Mouse (Mus musculus) c-Kit-positive CD71-positive TER-119-negative erythroid progenitor cells, embryonic 14.5 days (primary cell): ENCODE measurements around the gene Mafb.

Source experiments
- DNase-seq: peaks from one replicate; pipeline ENCODE4 v3.0.0-alpha.2; 2013; ENCODE audit warnings: low read depth

Gene Mafb

DNA sequence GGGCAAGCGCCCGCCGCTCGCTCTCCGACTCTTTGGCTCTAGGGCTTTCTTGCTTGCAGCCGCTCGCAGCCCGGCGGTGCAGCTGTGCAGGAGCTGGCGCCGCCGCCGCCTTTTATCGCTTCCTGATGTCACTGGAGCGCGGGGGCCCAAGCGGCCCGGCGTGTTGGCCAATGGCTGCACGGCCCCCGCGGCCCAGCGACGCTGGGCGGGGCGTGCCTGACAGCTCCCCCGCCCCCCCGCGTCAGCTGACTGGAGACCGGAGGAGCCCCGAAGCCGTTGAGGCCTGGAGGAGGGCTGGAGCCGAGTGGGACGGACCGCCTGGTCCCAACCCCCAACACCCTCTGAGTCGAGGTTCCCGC is at the start of gene Mafb:
TSS of gene Mafb (minus strand) at position 86 of the 359 bp plus-strand sequence.
- peak; percentile 25 for DNase-seq

DNA sequence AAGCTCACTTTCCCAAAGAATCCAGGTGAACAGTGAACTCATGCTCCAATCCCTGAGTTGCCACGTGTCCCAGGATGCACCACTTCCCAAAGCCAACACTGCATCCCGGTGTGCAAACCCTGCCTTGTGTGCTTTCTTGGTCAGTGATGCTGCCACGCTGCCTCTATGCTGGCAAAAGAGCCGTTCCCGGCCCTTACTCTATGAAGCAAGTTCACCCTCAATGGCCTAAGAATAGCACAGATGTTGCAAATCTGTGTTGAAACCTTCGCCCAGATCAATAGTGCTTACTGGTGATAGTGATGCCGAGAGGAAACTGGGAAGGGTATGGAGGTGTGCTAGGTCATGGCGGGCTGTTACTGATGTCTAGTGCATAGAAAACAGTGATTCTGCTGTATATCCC is 48.3 kb upstream of the Mafb start:
- DNase-seq, result no peak

DNA sequence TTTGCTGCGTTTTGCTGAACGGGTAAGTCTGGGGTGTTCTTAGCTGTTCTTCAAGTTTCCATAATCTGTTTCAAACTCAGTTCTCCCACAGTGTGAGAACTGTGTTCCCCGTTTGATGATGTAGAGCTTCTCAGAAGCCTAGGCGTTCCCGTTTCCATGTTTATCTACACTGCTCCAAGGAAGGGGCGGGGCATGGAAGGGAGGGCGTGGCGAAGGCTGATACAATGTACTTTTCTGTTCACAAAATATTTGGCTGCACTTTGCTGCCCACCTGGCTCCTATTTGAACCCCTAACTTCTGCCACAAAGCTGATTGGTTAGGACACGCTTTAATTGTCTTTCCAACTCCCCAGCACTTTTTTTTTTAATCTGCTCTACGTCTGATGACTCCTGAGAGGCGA is 47.9 kb upstream of the Mafb start:
- no peak for DNase-seq

DNA sequence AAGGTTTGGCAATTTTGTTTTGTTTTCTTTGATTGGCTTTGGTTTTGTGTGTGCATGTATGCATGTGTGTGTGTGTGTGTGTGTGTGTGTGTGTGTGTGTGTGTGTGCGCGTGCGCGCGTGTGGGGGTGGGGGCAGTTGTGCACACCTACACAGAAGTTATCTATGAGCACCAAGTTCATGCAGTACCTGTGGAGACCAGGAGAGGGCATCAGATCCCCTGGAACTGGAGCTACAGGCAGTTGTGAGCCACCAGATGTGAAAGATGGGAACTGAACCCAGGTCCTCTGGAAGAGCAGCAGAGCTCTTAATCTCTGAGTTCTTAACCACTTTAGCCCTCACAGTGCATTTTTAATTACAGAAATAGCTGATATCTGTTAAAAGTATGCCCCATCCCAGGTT is 47.1 kb upstream of the Mafb start:
- peak; percentile 3 for DNase-seq

DNA sequence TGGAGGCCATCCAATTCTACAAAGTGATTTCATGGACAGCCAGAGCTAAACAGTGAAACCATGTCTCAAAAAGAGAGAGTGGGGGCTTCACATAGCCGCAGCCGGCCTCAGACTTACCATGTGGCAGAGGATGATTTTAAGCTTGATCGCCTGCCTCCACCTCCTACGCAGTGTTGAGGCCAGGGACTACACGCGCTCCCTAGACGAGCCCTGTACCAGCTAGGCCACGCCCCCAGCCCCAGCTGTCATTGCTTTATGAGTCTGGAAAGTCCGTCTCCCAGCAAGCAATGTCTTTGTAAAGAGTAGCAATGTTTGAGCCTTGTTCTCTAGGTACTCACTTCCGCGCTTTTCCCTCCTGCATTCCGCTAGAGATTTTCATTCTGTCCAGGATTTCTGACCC is 46.2 kb upstream of the Mafb start:
- no peak for DNase-seq

DNA sequence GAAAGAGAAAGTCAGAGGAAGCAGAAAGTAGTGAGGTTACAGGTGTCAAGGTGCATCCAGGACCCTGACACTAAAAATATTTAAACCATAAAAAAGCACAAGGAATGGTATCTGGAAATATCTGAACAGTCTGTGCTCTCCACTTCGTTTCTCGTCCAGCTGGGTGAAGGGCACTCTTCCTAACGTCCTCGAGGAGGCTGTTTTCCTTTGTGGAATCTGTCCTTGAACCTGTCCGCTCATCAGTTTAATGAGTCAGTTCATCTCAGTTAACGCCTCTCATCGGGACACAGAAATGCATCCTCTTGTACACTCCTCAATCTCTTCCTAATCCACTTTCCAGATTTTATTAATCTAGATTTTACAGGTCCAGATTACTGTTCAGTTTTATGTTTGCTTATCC is 44.6 kb upstream of the Mafb start:
- DNase-seq, result no peak

DNA sequence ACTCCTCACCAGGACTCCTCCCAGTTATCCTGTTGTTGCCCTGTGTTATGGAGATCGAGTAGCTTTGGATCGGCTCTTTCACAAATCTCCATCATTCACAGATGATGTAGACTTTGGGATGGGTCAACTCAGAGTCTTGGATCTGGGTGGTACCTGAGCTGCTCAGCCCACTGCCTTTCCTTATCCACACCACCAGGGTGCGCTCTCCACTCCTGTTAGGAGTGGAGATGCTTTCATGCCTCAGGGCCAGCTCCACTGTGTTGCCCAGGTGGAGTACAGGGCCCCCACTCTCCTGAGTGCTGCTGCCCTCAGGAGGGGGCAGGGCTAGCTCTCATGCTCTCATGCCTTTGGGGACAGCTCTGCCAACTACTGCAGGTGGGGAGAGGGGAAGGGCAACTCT is 40.9 kb upstream of the Mafb start:
- DNase-seq, result no peak

DNA sequence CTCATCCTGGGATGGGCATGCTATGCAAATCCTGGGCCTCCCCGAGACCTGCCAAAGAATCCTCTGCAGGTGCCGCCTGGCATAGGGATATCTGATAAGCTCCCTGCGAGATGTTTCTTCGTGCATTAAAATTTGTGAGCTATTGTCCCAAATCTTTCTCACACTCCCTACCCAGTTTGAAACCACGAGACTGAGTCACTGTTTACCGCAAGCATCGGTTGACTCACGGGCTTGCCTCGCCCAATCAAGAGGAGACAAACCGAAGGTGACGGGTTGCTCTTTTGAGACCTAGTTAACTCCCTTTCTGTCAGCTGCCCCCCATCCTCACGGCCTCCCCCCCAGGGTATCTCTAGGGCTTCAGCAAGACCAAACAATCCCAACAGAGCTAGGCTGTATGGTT is 30.9 kb upstream of the Mafb start:
- DNase-seq, result no peak

DNA sequence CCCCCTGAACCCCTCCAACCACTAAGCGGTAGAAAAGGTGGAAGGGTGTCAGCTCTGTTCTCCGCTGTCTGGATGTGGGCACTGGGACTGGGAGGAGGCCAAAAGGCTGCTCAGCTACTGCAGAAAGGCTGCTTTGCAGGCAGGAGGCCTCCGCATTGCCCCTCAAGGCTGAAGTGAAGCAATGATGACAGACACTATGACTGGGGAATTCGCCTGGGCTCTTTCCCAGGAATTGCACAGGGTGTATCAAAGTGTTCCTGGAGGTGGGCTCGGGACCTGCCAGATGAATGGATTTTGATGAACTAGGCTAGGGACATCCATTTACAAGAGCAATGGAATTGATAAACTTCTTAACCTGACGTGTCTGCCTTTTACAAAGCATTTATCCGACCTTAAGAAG is 27.9 kb upstream of the Mafb start:
- no peak for DNase-seq

DNA sequence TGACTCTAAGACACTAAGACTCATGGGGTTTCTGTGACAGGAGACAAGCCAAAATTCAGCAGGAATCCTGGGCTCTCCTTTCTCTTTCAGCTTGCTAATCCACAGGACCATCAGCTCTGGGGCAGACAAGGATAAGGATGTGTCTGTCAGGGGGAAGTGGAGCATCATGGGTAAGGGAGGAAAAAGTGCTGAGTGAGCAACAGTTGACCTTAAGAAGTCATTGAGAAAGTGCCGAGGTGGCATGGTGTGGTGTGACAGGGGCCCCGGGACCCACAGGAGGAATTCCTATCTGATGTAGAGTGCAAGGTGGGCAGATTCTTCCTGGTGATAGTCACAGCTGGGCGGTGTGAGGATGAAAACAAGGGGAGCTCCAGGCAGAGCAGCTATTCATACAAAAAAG is 25.8 kb upstream of the Mafb start:
- no peak for DNase-seq

DNA sequence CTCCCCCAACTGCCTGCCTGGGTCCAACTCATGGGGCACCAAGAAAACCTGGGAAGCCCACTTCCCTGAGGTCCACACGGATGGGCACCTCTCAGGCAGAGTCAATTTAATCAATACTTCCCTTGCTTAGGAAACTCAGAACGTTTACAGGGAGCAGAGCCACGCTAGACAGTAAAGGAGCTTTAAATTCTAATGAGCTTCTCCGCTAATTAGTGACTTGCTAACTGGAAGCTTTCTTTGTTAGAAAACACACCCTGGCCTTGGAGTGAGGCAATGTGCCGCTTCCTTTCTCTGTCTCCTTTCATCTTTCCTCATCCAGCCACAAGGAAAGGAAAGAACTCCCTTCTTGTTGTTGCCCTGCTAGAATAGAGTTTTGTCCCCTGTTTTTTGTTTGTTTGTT is 21.7 kb upstream of the Mafb start:
- DNase-seq, result no peak

DNA sequence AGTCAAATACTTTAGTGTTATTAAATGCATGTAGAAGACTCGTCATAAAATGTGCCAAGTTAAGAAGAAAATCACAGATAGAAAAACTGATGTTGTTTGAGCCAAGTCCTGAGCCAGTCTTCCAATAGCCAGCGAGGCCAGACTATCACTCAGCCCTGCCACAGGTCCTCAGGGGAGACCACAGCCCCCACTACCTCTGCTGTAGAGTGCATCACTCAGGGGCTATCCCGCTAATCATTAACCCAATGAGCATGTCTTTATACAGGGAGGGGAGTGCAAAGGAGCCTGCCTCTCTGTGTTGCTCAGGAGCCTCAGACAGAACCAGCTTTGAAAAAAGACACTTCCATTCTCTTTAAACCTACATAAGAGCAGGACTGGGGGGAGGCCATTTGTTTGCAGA is 16.6 kb upstream of the Mafb start:
- DNase-seq, result no peak

DNA sequence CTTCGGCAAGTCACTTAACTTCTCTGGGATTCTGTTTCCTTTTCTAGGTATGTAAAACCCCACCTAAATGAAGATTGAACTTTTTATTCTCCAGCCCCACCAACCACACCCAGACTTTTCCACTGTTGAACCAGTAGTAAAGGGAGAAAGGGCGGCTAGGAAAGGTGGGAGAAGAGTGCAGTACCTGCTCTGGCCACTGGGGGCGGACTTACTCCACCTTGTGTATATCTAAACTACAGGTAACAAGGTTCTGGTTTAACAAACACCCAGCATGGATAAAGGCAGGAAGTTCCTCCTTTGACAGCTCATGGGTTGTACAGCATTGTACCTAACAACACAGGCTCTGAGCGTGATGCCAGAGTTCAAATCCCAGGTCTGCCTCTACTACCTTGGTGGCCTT is 11.4 kb upstream of the Mafb start:
- DNase-seq, result no peak

DNA sequence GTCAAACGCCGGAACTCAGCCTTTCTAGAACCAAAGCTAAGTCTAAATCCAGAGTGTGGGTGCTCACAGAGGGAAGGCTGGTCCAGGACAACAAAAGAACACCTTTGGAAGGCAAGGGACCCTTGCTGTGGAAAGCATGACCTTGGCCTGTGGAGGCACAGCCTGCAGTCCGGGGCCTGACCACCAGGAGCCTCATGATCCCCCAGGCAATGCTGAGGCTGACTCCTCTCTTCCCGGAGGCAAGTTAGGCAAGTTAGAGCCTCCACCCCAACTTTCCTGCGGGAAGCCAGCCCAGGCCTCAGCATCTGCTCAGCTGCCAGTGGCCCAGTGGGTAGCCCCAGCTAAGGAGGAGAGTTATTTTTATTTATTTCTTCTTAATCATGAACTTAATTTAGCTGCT is 9.4 kb upstream of the Mafb start:
- no peak for DNase-seq

DNA sequence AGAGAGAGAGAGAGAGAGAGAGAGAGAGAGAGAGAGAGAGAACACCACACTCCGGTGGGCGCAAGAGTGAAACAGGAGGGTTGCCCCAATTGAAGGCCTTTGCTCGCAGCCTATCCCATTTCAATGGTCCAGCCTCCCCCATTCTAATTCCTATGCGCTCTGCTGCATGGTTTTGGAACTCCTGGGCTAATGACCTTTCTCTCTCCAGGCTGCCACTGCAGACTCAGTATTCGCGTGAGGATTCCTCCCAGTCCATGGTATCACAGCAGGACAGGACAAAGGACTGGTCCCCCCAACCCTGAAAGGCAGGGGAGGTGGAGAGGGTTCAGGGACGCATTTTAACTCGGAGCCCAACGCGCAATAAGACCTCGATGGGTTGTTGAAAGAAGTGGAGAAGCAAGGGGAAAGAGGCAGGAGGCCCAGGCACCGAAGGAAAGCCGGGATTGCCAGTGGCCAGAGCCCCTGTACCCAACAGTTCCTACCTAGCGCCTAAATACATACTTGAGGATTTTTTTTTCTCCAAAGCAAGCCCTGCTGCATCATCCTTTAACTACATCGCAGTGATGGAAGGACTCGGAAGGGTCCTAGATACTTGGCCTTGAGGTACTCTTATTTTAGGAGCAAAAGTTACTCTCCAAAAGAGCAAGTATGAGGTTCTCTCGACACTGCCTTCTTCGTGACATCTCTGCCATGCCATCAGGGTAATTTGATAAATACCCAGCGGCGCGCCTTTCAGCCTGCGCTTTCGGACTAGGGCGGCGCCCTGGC is 3.0 kb upstream of the Mafb start:
- DNase-seq, result no peak

DNA sequence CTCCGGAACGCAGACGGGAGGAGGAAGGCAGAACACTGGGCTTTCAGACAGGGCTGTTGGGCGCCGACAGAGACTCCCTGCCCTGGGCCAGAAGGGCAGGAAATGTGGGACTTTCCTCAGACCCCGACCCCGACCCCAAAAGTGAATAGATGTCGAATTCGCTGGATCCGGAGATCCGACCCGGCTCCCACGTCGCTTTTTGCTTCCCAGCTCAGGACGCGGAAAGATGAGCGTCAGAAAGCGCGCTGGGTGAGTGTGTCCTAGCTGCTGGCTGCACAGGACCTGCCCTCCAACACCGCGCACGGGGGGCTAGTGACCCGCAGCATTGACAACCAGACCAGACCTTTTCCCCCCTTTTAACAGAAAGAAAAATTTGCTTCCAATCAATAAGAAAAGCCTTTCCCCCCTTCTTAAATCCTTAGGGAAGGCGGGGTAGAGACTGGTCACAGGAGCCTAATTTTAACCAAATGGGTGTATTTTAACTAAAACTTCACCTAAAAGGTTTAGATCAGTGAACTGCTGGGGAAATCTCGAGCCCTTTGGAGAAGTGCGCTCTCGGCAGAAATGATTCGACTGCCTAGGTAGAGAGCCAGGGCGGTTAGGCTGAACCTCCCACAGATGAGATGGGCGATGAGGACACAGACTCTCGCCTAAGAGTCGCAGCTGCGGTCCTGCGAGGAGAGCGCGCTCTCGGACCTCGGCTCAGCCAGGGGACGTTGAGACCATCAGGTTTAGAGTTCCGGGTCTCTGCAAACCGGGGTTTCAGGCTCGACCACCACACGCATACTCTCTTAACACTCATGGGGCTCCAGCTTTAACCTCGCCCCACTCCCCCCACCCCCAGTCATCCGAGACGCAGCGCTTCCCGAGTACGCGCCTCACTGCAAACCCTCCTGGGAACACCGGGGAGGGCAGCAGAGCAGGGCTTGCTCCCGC is 1.8 kb upstream of the Mafb start:
- DNase-seq, result no peak

DNA sequence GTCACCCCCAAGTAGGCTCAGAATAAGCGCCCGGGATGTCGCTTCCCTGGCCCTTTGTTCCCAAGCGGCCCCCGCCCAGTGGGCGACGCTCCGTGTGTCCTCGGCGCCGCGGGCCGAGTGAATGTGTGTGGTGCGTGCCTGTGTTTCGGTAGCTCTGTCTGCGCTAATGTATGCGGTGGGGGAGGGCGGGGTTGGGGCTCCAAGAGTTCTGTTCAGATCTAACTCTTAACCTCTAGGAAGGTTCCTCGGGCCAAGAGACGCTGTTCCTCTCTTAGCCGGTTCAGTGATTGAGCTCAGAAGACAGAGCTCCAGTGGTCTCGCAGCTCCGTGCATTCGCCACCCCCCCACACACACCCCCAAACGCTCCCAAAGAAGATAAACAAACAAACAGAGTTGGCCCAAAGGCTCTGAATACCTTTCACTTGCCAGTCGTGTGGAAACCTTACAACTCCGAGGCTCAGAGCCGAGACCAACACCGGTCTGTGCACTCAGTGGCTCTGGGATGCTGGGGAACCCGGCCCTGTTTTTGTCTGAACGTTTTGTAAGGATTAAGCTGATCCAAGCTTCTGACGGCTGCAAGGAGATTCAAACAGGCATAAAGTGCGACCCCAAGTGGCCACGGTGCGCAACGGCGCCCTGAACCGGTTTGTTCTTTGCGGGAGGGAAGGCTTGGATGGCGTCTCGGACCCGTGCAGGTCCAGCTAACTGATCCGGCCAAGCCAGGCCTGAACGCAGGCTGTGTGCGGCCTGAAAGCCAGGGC is 763 bp upstream of the Mafb start:
- DNase-seq, result peak; percentile 39

DNA sequence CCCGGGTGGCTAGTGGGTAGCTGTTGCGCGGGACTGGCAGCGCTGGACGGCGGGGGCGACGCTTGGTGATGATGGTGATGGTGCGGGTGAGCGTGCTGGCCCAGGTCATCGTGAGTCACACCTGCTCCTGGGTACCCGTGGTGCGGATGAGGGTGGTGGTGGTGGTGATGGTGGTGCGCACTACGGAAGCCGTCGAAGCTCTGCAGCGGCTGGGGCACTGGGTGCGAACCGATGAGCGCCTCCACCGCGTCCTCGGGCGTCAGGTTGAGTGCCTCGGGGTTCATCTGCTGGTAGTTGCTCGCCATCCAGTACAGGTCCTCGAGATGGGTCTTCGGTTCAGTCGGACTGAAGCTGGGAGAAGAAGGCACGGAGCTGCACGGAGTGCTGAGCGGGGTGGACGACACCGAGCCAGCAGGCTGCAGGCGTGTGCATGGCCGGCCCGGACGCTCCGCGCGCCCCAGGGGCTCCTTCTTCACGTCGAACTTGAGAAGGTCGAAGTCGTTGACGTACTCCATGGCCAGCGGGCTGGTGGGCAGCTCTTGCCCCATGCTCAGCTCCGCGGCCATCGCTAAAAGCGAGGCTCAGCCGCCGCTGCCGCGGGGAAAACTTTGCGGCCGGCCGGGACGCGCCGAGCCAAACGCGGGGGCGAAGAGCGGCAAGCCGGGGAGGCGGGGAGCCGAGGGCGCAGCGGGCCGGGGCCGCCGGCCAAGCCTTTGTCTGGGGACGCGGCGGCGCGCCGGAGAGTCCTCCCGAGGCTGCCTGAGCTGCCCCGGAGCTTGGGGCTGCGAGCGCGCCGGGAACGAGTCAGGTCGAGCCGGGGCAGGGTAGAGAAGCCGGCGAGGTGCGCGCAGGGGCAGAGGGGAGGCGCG is 520 bp downstream of the Mafb start:
- DNase-seq, result no peak

DNA sequence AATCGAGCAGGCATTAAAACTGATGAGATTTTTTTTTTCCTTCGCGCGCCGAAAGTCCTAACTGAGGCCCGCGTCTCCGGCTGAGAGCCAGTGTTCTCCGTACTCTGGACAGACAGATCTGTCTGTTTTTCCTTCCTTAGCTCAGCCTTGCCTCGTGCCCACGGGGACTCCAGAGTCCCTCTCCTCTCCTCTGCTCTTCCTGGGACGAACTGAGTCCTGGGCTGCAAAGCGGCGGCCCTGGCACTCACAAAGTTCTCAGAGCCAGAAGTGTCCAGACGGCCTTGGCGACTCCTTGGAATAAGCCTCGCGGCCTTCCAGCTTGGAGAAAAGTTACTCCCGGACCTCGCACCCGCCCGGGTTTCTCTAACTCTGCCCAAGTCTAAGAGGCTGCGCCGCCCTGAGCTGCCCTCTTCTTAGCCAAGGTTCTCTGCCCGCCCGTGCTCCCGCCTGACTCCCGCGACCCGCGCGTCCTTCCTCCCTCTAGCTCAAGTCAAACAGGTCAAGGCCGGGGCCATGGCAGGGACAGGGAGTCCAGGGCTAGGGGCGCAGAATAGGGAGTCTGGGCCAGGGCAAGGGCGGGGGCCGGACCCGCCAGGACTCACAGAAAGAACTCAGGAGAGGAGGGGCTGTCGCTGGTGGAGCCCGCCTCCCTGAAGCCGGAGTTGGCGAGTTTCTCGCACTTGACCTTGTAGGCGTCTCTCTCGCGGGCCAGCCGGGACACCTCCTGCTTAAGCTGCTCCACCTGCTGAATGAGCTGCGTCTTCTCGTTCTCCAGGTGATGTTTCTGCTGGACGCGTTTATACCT is 1.6 kb downstream of the Mafb start:
- DNase-seq, result no peak

DNA sequence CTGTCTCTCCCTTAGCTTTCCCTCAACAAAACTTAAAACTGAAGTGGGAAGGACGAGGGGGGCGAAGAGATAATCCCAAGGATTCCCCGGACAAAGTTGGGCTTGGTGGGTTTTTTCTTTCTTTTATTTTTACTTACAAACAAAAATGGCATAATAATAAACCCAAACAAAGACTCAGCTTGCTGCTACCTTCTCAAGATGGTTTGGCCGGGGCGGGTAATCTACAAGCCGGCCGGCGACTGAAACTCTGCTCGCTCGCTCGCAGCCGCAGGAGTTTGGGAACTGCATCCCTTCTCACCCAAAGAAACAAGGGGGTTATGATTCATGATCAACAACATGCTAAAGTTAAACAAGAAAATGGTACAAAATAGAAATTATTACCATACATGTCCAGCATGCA is 2.2 kb downstream of the Mafb start:
- DNase-seq, result no peak

DNA sequence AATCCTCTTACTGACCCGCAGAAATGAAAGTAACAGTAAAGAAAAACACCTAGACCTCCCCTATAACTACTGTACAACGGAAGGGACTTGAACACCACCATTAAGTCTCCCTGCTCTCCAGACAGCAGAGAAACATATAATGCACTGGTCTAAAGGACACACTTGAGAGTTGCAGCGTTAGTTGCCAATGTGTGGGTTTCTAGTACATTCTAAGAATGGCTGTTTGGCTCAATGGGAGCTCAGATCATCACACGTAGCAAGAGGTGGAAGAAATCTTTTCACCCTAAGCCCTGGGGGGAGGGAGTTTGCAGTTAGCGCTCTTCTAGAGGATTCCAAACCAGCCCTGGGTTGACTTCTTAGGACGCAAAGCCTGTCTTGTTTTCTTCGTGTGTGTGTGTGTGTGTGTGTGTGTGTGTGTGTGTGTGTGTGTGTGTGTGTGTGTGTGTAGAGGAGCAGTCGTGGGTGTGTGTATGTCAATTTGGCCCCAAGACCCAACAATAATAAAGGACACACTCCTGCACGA is 2.7 kb downstream of the Mafb start:
- DNase-seq, result no peak
